Mouse (Mus musculus) adrenal gland, postnatal 36 days (tissue): ENCODE measurements around the gene Polm. TPM values are rescaled to one million over a fixed set of nuclear protein-coding genes. Genes with fewer than 3 reads are reported as not detected.
A peak's percentile ranks its signal among the peaks of the same experiment; 100 is the strongest.
"Not testable (repeated sequence)": the region's sequence is repeated elsewhere in the genome, so short reads cannot be mapped to it uniquely, and the experiment has no call there.

Source experiments
- DNase-seq, 2 experiments: peaks; one replicate each; pipeline ENCODE4 v3.0.0; 2021; ENCODE audit warnings: mixed read lengths in 1 of 2
- total RNA-seq, 2 experiments: library from RNA; stranded (reverse); gene quantifications; 2 replicates each; pipeline ENCODE4 v1.2.3; 2021

Gene Polm
- total RNA-seq, 2 experiments from 2014 or later = 5.6 to 6.9 TPM

GRCm38 (mm10) chr11:5855902-5856301 is 18.1 kb upstream of the Polm start:
- DNase-seq = peak; percentile 65 to 79

GRCm38 (mm10) chr11:5855481-5855880 is 17.7 kb upstream of the Polm start:
- DNase-seq = no peak

GRCm38 (mm10) chr11:5852314-5852713 is 14.5 kb upstream of the Polm start:
- no peak for DNase-seq

GRCm38 (mm10) chr11:5851021-5851736 is 13.4 kb upstream of the Polm start:
- no peak for DNase-seq

GRCm38 (mm10) chr11:5850452-5850851 is 12.6 kb upstream of the Polm start:
- DNase-seq = no peak

GRCm38 (mm10) chr11:5849316-5849715 is 11.5 kb upstream of the Polm start:
- no peak for DNase-seq

- DNase-seq = no peak
Measured at GRCm38 (mm10) chr11:5848741-5849140, 10.9 kb upstream of the Polm start.

- DNase-seq = peak; percentile 61 to 74
Measured at GRCm38 (mm10) chr11:5846639-5847345, 9.0 kb upstream of the Polm start.

- DNase-seq = no peak
Measured at GRCm38 (mm10) chr11:5843131-5843530, 5.3 kb upstream of the Polm start.

- no peak for DNase-seq
Measured at GRCm38 (mm10) chr11:5841751-5842150, 3.9 kb upstream of the Polm start.

- no peak for DNase-seq
Measured at GRCm38 (mm10) chr11:5840346-5840745, 2.5 kb upstream of the Polm start.

- DNase-seq = peak in 1 of 2 experiments; percentile 40
Measured at GRCm38 (mm10) chr11:5836126-5836525, 1.7 kb downstream of the Polm start.

GRCm38 (mm10) chr11:5835057-5835456 is 2.8 kb downstream of the Polm start:
- no peak for DNase-seq

GRCm38 (mm10) chr11:5834506-5834905 is 3.3 kb downstream of the Polm start:
- DNase-seq = no peak

- no peak for DNase-seq
Measured at GRCm38 (mm10) chr11:5829327-5829726, 8.5 kb downstream of the Polm start.

- no peak for DNase-seq
Measured at GRCm38 (mm10) chr11:5828509-5829191, 9.2 kb downstream of the Polm start.

GRCm38 (mm10) chr11:5827931-5828330 is 9.9 kb downstream of the Polm start:
- DNase-seq = no peak

- DNase-seq = no peak
Measured at GRCm38 (mm10) chr11:5825432-5825831, 12.4 kb downstream of the Polm start.

GRCm38 (mm10) chr11:5819223-5819622 is 18.6 kb downstream of the Polm start:
- DNase-seq = no peak

GRCm38 (mm10) chr11:5813381-5813780 is 24.4 kb downstream of the Polm start:
- no peak for DNase-seq

- not testable (repeated sequence) for DNase-seq
Measured at GRCm38 (mm10) chr11:5809487-5809886, 28.3 kb downstream of the Polm start.

GRCm38 (mm10) chr11:5807956-5808355 is 29.9 kb downstream of the Polm start:
- DNase-seq = no peak

- DNase-seq = no peak
Measured at GRCm38 (mm10) chr11:5805711-5806110, 32.1 kb downstream of the Polm start.
